Mouse (Mus musculus) intestine, embryonic 15.5 days (tissue): ENCODE measurements at regions not wholly inside any gene's neighbourhood (a gene's known extent, or its start where the extent isn't known, plus 50 kb on each side); places are given as distances from the start of the nearest gene placed in this dataset.

ENCODE experiments used
- ATAC-seq: fragments of 200-750 bp; cut with Nextera tagmentation; 2 replicates; pipeline ENCODE4 v1.8.0; 2017; ENCODE audit warnings: moderate TSS enrichment, moderate library complexity
- H3K27ac ChIP-seq: fragments of 300-500 bp; sonication (generic); 2 replicates; pipeline ENCODE4 v1.5.1; 2015; ENCODE audit warnings: mild to moderate bottlenecking, inconsistent platforms
- H3K27me3 ChIP-seq: fragments of 300-500 bp; sonication (generic); replicated peaks from 2 replicates; pipeline ENCODE4 v1.6.1; 2015; ENCODE audit warnings: inconsistent platforms
- H3K36me3 ChIP-seq: fragments of 300-500 bp; sonication (generic); 2 replicates; pipeline ENCODE4 v1.6.1; 2015; ENCODE audit warnings: inconsistent platforms
- H3K4me1 ChIP-seq: fragments of 300-500 bp; sonication (generic); replicated peaks from 2 replicates; pipeline ENCODE4 v1.6.1; 2015; ENCODE audit warnings: inconsistent platforms
- H3K4me2 ChIP-seq: fragments of 300-500 bp; sonication (generic); replicated peaks from 2 replicates; pipeline ENCODE4 v1.6.1; 2015; ENCODE audit warnings: mild to moderate bottlenecking, inconsistent platforms
- H3K4me3 ChIP-seq: fragments of 300-500 bp; sonication (generic); replicated peaks from 2 replicates; pipeline ENCODE4 v1.5.1; 2015; ENCODE audit warnings: inconsistent platforms
- H3K9ac ChIP-seq: fragments of 300-500 bp; sonication (generic); 2 replicates; pipeline ENCODE4 v1.6.1; 2015; ENCODE audit warnings: inconsistent platforms
- H3K9me3 ChIP-seq: fragments of 300-500 bp; sonication (generic); 2 replicates; pipeline ENCODE4 v1.6.1; 2016; ENCODE audit warnings: inconsistent platforms
- WGBS: fragments of 180-500 bp; shearing (Covaris S2); methylation state at CpG from one replicate; pipeline ENCODE4 v1.1.7; 2015; 5-methylcytosine and 5-hydroxymethylcytosine counted together

GRCm38 (mm10) chr9:73337045-73337740 lies 224.0 kb downstream of the Rsl24d1 start:
- Histone ChIP-seq H3K9me3 (0 out of 2 replicates have a peak, but pooled peaks cover 6% of the 10 kb centered on the region), H3K4me1 (no peaks in the 10 kb centered on the region), H3K27me3 (no peaks in the 10 kb centered on the region), H3K36me3 (no peaks in the 10 kb centered on the region), H3K27ac (no peak overlapping the region), H3K9ac (no peak overlapping the region), H3K4me2 (no peak overlapping the region), H3K4me3 (no peak overlapping the region)
- ATAC-seq, result no peak
- WGBS, result 70% methylated on average over 2 of the region's 2 CpGs

GRCm38 (mm10) chr9:73355876-73356275 lies 242.7 kb downstream of the Rsl24d1 start:
- no peak overlapping the region for H3K4me2 ChIP-seq
- no peak overlapping the region for H3K9ac ChIP-seq
- no peaks in the 10 kb centered on the region for H3K9me3 ChIP-seq
- H3K36me3 ChIP-seq, result no peaks in the 10 kb centered on the region
- H3K27ac ChIP-seq, result no peak overlapping the region
- H3K27me3 ChIP-seq, result no peaks in the 10 kb centered on the region
- 72% methylated on average over 5 of the region's 5 CpGs for WGBS
- no peaks in the 10 kb centered on the region for H3K4me1 ChIP-seq
- no peak overlapping the region for H3K4me3 ChIP-seq
- ATAC-seq, result no peak

- Histone ChIP-seq H3K36me3 (no peaks in the 10 kb centered on the region), H3K9me3 (no peaks in the 10 kb centered on the region), H3K4me3 (no peak overlapping the region), H3K27me3 (no peaks in the 10 kb centered on the region), H3K4me2 (no peak overlapping the region), H3K27ac (no peak overlapping the region), H3K9ac (no peak overlapping the region), H3K4me1 (no peaks in the 10 kb centered on the region)
- WGBS, result 77% methylated on average over 6 of the region's 6 CpGs
- no peak for ATAC-seq
Measured at GRCm38 (mm10) chr9:73358968-73359367, 245.7 kb downstream of the Rsl24d1 start.

- WGBS, result 81% methylated on average over 1 of the region's 1 CpGs
- no peaks in the 10 kb centered on the region for H3K4me1 ChIP-seq
- no peak for ATAC-seq
Measured at GRCm38 (mm10) chr9:73380768-73381167, 267.5 kb downstream of the Rsl24d1 start.

GRCm38 (mm10) chr9:73392036-73392435 lies 278.8 kb downstream of the Rsl24d1 start:
- H3K4me2 ChIP-seq, result no peak overlapping the region
- H3K4me1 ChIP-seq, result no peaks in the 10 kb centered on the region
- no peaks in the 10 kb centered on the region for H3K27me3 ChIP-seq
- 77% methylated on average over 7 of the region's 7 CpGs for WGBS
- H3K27ac ChIP-seq, result no peak overlapping the region
- no peaks in the 10 kb centered on the region for H3K9me3 ChIP-seq
- H3K9ac ChIP-seq, result no peak overlapping the region
- H3K4me3 ChIP-seq, result no peak overlapping the region
- no peak for ATAC-seq
- no peaks in the 10 kb centered on the region for H3K36me3 ChIP-seq

More at GRCm38 (mm10) chr9:73380768-73381167, 267.5 kb downstream of the Rsl24d1 start:
- H3K4me3 ChIP-seq, result no peak overlapping the region
- H3K4me2 ChIP-seq, result no peak overlapping the region
- no peaks in the 10 kb centered on the region for H3K9me3 ChIP-seq
- H3K27me3 ChIP-seq, result no peaks in the 10 kb centered on the region
- no peaks in the 10 kb centered on the region for H3K36me3 ChIP-seq
- no peak overlapping the region for H3K9ac ChIP-seq
- H3K27ac ChIP-seq, result no peak overlapping the region

GRCm38 (mm10) chr9:73413367-73413930 lies 300.2 kb downstream of the Rsl24d1 start:
- Histone ChIP-seq H3K4me2 (no peak overlapping the region), H3K9me3 (no peaks in the 10 kb centered on the region), H3K4me1 (no peaks in the 10 kb centered on the region), H3K27ac (no peak overlapping the region), H3K9ac (no peak overlapping the region), H3K36me3 (no peaks in the 10 kb centered on the region), H3K4me3 (no peak overlapping the region), H3K27me3 (no peaks in the 10 kb centered on the region)
- WGBS, result 79% methylated on average over 8 of the region's 8 CpGs
- no peak for ATAC-seq

- no peaks in the 10 kb centered on the region for H3K9me3 ChIP-seq
- no peaks in the 10 kb centered on the region for H3K4me1 ChIP-seq
- H3K27ac ChIP-seq, result no peak overlapping the region
- H3K4me3 ChIP-seq, result no peak overlapping the region
- no peaks in the 10 kb centered on the region for H3K27me3 ChIP-seq
- WGBS, result 72% methylated on average over 10 of the region's 10 CpGs
- no peak overlapping the region for H3K4me2 ChIP-seq
- H3K36me3 ChIP-seq, result no peaks in the 10 kb centered on the region
- H3K9ac ChIP-seq, result no peak overlapping the region
- ATAC-seq, result no peak
Measured at GRCm38 (mm10) chr9:73416084-73416777, 303.0 kb downstream of the Rsl24d1 start.
